Mouse (Mus musculus): ENCODE measurements at regions not wholly inside any gene's neighbourhood (a gene's known extent, or its start where the extent isn't known, plus 50 kb on each side); places are given as distances from the start of the nearest gene placed in this dataset.

DNA sequence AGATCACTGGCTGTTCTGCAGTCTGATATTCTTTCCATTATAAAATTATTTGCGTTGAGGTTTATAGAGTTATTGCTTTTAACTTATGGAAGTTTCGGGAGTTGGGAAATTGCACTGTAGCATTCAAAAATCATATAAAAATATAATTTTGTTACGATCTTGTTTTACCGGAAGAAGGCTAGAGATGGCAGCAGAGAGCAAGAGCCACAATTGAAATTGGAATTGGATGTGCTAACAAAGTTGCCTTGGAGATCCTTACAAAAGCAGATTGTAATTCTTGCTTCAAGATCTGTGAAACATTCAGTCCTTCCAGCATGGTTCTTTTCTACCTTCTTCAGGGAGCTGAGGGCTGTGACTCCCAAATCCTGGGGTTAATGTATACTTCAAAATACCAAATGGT lies 514.4 kb downstream of the Tox3 start:
- Histone ChIP-seq H3K9ac (ENCODE audit: low read depth, low read length) (no peak overlapping the region), H3K4me3 (ENCODE audit: low read length) (no peak overlapping the region), H3K27me3 (replicated peaks; ENCODE audit: control insufficient read depth, insufficient read depth, low read length) (no peaks in the 10 kb centered on the region), H3K4me2 (ENCODE audit: low read depth, low read length) (no peak overlapping the region), H3K36me3 (ENCODE audit: control insufficient read depth, insufficient read depth, low read length) (no peaks in the 10 kb centered on the region), H3K27ac (ENCODE audit: low read length) (no peak overlapping the region), H3K9me3 (ENCODE audit: control insufficient read depth, low read length) (no peaks in the 10 kb centered on the region), H3K4me1 (ENCODE audit: control insufficient read depth, insufficient read depth, low read length) (no peaks in the 10 kb centered on the region)
- WGBS: 71% methylated on average over 4 of the region's 4 CpGs
- no peak for ATAC-seq

DNA sequence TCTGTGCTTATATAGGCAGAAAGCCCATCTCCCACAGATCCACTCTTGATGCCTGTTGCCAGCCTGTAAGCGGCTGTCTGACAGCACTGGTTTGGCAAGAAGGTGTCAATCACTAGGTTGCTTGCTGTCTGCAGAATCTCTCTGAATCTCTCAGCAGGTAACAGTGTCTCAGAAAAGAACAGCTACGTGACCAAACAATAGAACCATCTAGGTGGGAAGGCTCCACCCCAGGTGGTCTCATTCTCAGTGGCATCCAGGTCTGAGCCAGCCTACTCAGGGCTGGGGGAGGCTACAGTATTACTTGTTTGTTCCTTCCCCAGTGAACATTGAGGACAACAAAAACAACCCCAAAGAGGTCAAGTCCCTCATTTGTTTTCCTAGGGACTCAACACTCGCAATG lies 523.6 kb downstream of the Tox3 start:
- Histone ChIP-seq H3K27ac (ENCODE audit: low read length) (no peak overlapping the region), H3K27me3 (replicated peaks; ENCODE audit: control insufficient read depth, insufficient read depth, low read length) (no peaks in the 10 kb centered on the region), H3K9ac (ENCODE audit: low read depth, low read length) (no peak overlapping the region), H3K9me3 (ENCODE audit: control insufficient read depth, low read length) (no peaks in the 10 kb centered on the region), H3K4me1 (ENCODE audit: control insufficient read depth, insufficient read depth, low read length) (no peaks in the 10 kb centered on the region), H3K4me3 (ENCODE audit: low read length) (no peak overlapping the region), H3K4me2 (ENCODE audit: low read depth, low read length) (no peak overlapping the region), H3K36me3 (ENCODE audit: control insufficient read depth, insufficient read depth, low read length) (no peaks in the 10 kb centered on the region)
- no peak for ATAC-seq
- WGBS: 41% methylated on average over 3 of the region's 3 CpGs

DNA sequence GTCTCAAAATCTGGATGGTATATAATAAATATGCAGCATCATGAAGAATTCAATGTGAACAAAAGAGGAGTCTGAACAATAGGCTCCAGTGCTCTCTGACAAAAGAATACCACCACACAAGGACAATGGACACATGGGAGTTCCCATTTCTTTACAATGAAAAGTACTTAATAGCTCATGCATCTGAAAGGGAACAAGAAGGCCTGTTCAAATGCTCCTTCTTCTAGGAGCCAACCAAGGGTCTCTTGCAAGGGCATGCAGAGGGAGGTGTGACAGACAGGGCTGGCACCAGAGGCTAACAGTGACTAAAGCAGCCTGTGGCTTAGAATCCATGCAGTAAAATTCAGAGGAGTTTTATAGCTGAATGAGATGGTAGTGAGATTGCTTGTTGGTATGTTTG lies 524.5 kb downstream of the Tox3 start:
- no peaks in the 10 kb centered on the region for H3K9me3 ChIP-seq (ENCODE audit: control insufficient read depth, low read length)
- H3K27me3 ChIP-seq (replicated peaks; ENCODE audit: control insufficient read depth, insufficient read depth, low read length): no peaks in the 10 kb centered on the region
- H3K36me3 ChIP-seq (ENCODE audit: control insufficient read depth, insufficient read depth, low read length): no peaks in the 10 kb centered on the region
- H3K4me1 ChIP-seq (ENCODE audit: control insufficient read depth, insufficient read depth, low read length): no peaks in the 10 kb centered on the region
- no peak for ATAC-seq
- H3K9ac ChIP-seq (ENCODE audit: low read depth, low read length): no peak overlapping the region
- H3K4me3 ChIP-seq (ENCODE audit: low read length): no peak overlapping the region
- no peak overlapping the region for H3K27ac ChIP-seq (ENCODE audit: low read length)
- no peak overlapping the region for H3K4me2 ChIP-seq (ENCODE audit: low read depth, low read length)

- H3K4me2 ChIP-seq (ENCODE audit: low read depth, low read length): no peak overlapping the region
Observed at GRCm38 (mm10) chr8:89812036-89812711, 536.0 kb downstream of the Tox3 start.

DNA sequence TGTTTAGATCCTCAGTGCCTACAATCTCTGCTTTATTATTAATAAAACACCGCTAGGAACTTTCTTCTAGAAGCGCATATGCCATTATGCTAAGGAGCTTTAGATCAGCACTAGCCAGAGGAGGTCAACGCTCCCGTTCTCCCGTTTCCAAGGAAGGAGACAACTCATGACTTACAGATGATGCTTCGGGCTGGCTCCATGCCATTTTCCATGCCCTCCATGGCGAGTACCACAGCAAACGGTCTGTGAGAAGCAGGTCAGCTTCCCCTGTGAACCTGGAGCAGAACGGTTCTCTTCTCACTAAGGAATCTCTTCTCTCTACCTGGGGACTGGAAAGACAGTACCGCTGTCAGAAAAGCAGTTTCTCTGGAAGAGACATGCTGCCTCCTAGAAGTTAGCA lies 559.8 kb downstream of the Tox3 start:
- no peaks in the 10 kb centered on the region for H3K4me1 ChIP-seq (ENCODE audit: control insufficient read depth, insufficient read depth, low read length)
- ATAC-seq: no peak
- no peak overlapping the region for H3K9ac ChIP-seq (ENCODE audit: low read depth, low read length)
- H3K4me2 ChIP-seq (ENCODE audit: low read depth, low read length): no peak overlapping the region
- 76% methylated on average over 10 of the region's 10 CpGs for WGBS
- no peak overlapping the region for H3K4me3 ChIP-seq (ENCODE audit: low read length)
- no peaks in the 10 kb centered on the region for H3K27me3 ChIP-seq (replicated peaks; ENCODE audit: control insufficient read depth, insufficient read depth, low read length)
- H3K36me3 ChIP-seq (ENCODE audit: control insufficient read depth, insufficient read depth, low read length): no peaks in the 10 kb centered on the region
- no peaks in the 10 kb centered on the region for H3K9me3 ChIP-seq (ENCODE audit: control insufficient read depth, low read length)
- no peak overlapping the region for H3K27ac ChIP-seq (ENCODE audit: low read length)

More at GRCm38 (mm10) chr8:89812036-89812711, 536.0 kb downstream of the Tox3 start:
- Histone ChIP-seq H3K4me1 (ENCODE audit: control insufficient read depth, insufficient read depth, low read length) (no peaks in the 10 kb centered on the region), H3K4me3 (ENCODE audit: low read length) (no peak overlapping the region), H3K27ac (ENCODE audit: low read length) (no peak overlapping the region), H3K27me3 (replicated peaks; ENCODE audit: control insufficient read depth, insufficient read depth, low read length) (no peaks in the 10 kb centered on the region), H3K9ac (ENCODE audit: low read depth, low read length) (no peak overlapping the region), H3K9me3 (ENCODE audit: control insufficient read depth, low read length) (no peaks in the 10 kb centered on the region), H3K36me3 (ENCODE audit: control insufficient read depth, insufficient read depth, low read length) (no peaks in the 10 kb centered on the region)
- ATAC-seq: no peak
- 75% methylated on average over 4 of the region's 4 CpGs for WGBS

GRCm38 (mm10) chr8:89787050-89787905 lies 560.9 kb downstream of the Tox3 start:
- Histone ChIP-seq H3K36me3 (ENCODE audit: control insufficient read depth, insufficient read depth, low read length) (no peaks in the 10 kb centered on the region), H3K27ac (ENCODE audit: low read length) (no peak overlapping the region), H3K4me1 (ENCODE audit: control insufficient read depth, insufficient read depth, low read length) (no peaks in the 10 kb centered on the region), H3K9ac (ENCODE audit: low read depth, low read length) (no peak overlapping the region), H3K4me2 (ENCODE audit: low read depth, low read length) (no peak overlapping the region), H3K27me3 (replicated peaks; ENCODE audit: control insufficient read depth, insufficient read depth, low read length) (no peaks in the 10 kb centered on the region), H3K4me3 (ENCODE audit: low read length) (no peak overlapping the region), H3K9me3 (ENCODE audit: control insufficient read depth, low read length) (no peaks in the 10 kb centered on the region)
- 68% methylated on average over 17 of the region's 17 CpGs for WGBS
- ATAC-seq: no peak

DNA sequence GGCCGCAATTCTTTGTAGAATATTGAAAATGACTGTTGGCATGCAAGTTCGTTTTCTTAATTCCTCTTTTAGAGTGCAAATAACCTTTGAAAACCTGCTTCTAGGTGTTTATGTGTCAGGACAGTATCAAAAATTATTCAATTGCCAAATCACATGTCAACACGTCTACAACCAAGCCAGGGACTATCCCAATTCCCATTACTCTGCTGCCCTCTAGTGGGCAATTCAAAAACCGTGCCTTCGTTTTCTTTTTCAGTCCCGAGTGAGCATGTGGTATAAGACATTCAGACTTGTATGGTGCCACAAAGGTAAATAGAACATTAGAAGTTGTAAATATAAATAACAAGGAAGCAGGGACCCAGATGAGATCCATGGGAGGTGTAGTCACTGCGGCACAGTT lies 563.1 kb downstream of the Tox3 start:
- no peak overlapping the region for H3K27ac ChIP-seq (ENCODE audit: low read length)
- 17% methylated on average over 7 of the region's 7 CpGs for WGBS
- no peak for ATAC-seq

DNA sequence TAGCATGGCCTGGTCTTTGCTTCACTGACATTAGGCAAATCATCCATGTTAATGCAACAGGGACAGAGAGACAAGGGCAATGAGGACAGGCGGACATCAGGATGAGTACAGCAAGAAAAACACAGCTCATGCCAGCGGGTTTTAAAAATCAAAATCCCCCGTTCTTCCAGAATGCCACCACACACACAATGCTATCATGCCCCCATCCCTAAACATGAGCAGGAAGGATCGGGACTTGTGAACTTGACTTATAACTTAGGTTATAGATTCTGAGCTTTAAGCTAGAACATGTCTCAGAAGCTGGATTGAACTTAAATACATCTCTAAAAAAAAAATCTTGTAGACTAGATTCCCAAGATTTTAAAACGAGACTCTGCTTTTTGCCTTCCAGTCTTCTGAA lies 564.8 kb downstream of the Tox3 start:
- H3K4me2 ChIP-seq (ENCODE audit: low read depth, low read length): no peak overlapping the region
- ATAC-seq: no peak
- no peak overlapping the region for H3K4me3 ChIP-seq (ENCODE audit: low read length)
- H3K4me1 ChIP-seq (ENCODE audit: control insufficient read depth, insufficient read depth, low read length): no peaks in the 10 kb centered on the region
- no peak overlapping the region for H3K27ac ChIP-seq (ENCODE audit: low read length)
- no peaks in the 10 kb centered on the region for H3K36me3 ChIP-seq (ENCODE audit: control insufficient read depth, insufficient read depth, low read length)
- no peaks in the 10 kb centered on the region for H3K27me3 ChIP-seq (replicated peaks; ENCODE audit: control insufficient read depth, insufficient read depth, low read length)
- no peaks in the 10 kb centered on the region for H3K9me3 ChIP-seq (ENCODE audit: control insufficient read depth, low read length)
- WGBS: 85% methylated on average over 5 of the region's 5 CpGs
- no peak overlapping the region for H3K9ac ChIP-seq (ENCODE audit: low read depth, low read length)

More for the DNA sequence above, 563.1 kb downstream of the Tox3 start:
- H3K27me3 ChIP-seq (replicated peaks; ENCODE audit: control insufficient read depth, insufficient read depth, low read length): no peaks in the 10 kb centered on the region
- H3K4me1 ChIP-seq (ENCODE audit: control insufficient read depth, insufficient read depth, low read length): no peaks in the 10 kb centered on the region
- H3K36me3 ChIP-seq (ENCODE audit: control insufficient read depth, insufficient read depth, low read length): no peaks in the 10 kb centered on the region
- H3K4me3 ChIP-seq (ENCODE audit: low read length): no peak overlapping the region
- H3K4me2 ChIP-seq (ENCODE audit: low read depth, low read length): no peak overlapping the region
- H3K9me3 ChIP-seq (ENCODE audit: control insufficient read depth, low read length): no peaks in the 10 kb centered on the region
- H3K9ac ChIP-seq (ENCODE audit: low read depth, low read length): no peak overlapping the region

DNA sequence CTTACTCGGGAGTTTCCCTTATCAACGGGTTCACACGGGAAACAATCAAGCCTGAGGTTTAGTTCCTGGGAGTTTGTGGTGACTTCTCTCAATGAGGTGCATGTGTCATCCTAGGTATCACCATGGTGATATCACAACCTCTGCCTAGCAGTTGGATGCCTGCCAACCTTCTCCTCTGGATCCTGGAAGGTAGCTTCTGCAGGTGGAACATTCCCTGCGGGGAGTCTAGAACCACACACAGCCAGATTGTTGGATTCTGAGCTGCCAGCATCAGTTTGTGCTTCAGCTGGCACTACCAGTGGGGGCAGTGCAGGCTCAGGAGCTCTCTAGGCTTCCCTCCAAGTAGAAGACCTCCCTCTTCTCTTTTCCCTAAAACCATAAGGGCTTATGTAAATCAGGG lies 581.8 kb downstream of the Tox3 start:
- Histone ChIP-seq H3K27me3 (replicated peaks; ENCODE audit: control insufficient read depth, insufficient read depth, low read length) (no peaks in the 10 kb centered on the region), H3K4me3 (ENCODE audit: low read length) (no peak overlapping the region), H3K4me2 (ENCODE audit: low read depth, low read length) (no peak overlapping the region), H3K27ac (ENCODE audit: low read length) (no peak overlapping the region), H3K4me1 (ENCODE audit: control insufficient read depth, insufficient read depth, low read length) (peaks cover 3% of the 10 kb centered on the region; the same call in 1 of the 2 replicates), H3K9ac (ENCODE audit: low read depth, low read length) (no peak overlapping the region), H3K9me3 (ENCODE audit: control insufficient read depth, low read length) (no peaks in the 10 kb centered on the region), H3K36me3 (ENCODE audit: control insufficient read depth, insufficient read depth, low read length) (no peaks in the 10 kb centered on the region)
- ATAC-seq: no peak
- 48% methylated on average over 4 of the region's 4 CpGs for WGBS

All from intestine, embryonic 16.5 days (tissue).